14 mouse cellular contexts compared by ENCODE assay signal in the genomic region with DNA sequence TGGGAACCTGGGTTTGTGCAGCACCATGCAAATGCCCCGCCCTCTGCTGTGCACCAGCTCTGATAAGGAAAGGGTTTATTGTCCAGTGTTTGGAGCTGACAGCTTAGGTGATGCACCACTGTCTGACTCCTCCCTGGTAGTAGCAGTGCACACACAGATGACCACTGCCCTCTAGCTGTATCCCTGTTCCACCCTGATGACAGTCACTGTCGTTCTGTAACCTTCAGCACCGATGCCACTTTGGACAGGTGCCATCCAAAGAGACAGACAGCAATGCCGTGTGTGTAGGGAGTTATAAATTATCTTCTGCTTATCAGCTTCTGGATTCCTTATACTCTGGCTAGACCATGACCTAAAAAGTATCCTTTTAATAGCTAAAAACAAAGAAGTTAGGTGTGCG. TPM values are rescaled to one million over a fixed set of nuclear protein-coding genes. Genes with fewer than 3 reads are reported as not detected.
DNase-seq lines count a peak whose midpoint lies in the region; ATAC-seq and TF ChIP-seq lines count a peak whose summit lies in the region.
"Had no signal": no experiment of that assay in that cellular context is flagged by ENCODE, and none has a peak within 500 bp of the region (broad histone marks: within the 10 kb centered on the region; RNA-seq: fewer than 3 reads in every experiment).

No protein-coding gene starts in this region.

- no peaks in the 10 kb centered on the region for H3K27me3 ChIP-seq in heart, embryonic 10.5 days (ENCODE audit: insufficient read depth, poor library complexity, severe bottlenecking)
- H3K27me3 ChIP-seq in stomach, postnatal 0 days (ENCODE audit: control insufficient read depth, insufficient read depth, low read length) = no peaks in the 10 kb centered on the region
- no peaks in the 10 kb centered on the region for H3K27me3 ChIP-seq in midbrain, embryonic 13.5 days
- H3K27me3 ChIP-seq: Patski had no signal

- peak; percentile 47 for TF ChIP-seq CTCF in lung, adult 2 months (IDR thresholded peaks at IDR 0.05; ENCODE audit: insufficient read depth, low read length)
- TF ChIP-seq CTCF in stomach, postnatal 0 days (IDR thresholded peaks at IDR 0.05; ENCODE audit: low read depth) = peak; percentile 36; the same call in 1 of the 2 replicates

- peak; percentile 25 to 33 for DNase-seq in heart, adult 18-20 months
- no peak for DNase-seq in heart, embryonic 10.5 days (ENCODE audit: low spot score)
- no peak for DNase-seq in lung, adult 2 months
- no peak for DNase-seq in lung, postnatal 14 days
- peak; percentile 83 for DNase-seq in adrenal gland, postnatal 14 days
- DNase-seq in stomach, postnatal 0 days (ENCODE audit: low spot score) = no peak
- DNase-seq in right cerebral cortex, postnatal 4 days = no peak
- DNase-seq: B cell, adult 2 months; gastrocnemius, postnatal 10 days; right cerebral cortex, adult 18-20 months; thymus, postnatal 14 days had no signal

- 0 out of 2 replicates have a peak, but pooled peaks cover 3% of the 10 kb centered on the region for H3K9me3 ChIP-seq in heart, embryonic 10.5 days
- H3K9me3 ChIP-seq in stomach, postnatal 0 days (ENCODE audit: control insufficient read depth, low read length) = no peaks in the 10 kb centered on the region
- H3K9me3 ChIP-seq in midbrain, embryonic 13.5 days = no peaks in the 10 kb centered on the region

- H3K27ac ChIP-seq in heart, embryonic 10.5 days = no peak overlapping the region
- no peak overlapping the region for H3K27ac ChIP-seq in stomach, postnatal 0 days (replicated peaks)
- H3K27ac ChIP-seq in midbrain, embryonic 13.5 days = no peak overlapping the region
- H3K27ac ChIP-seq: macrophage had no signal

- ATAC-seq in stomach, postnatal 0 days (ENCODE audit: low FRiP score, low TSS enrichment) = no peak
- no peak for ATAC-seq in midbrain, embryonic 13.5 days
- ATAC-seq: Patski had no signal

- no peak overlapping the region for H3K4me2 ChIP-seq in stomach, postnatal 0 days (replicated peaks; ENCODE audit: low read depth)
- H3K4me2 ChIP-seq in midbrain, embryonic 13.5 days (replicated peaks) = no peak overlapping the region

- H3K36me3 ChIP-seq in heart, embryonic 10.5 days = peaks cover 36% of the 10 kb centered on the region
- H3K36me3 ChIP-seq in stomach, postnatal 0 days (ENCODE audit: control insufficient read depth, insufficient read depth, low read length) = no peaks in the 10 kb centered on the region
- peaks cover 30% of the 10 kb centered on the region for H3K36me3 ChIP-seq in midbrain, embryonic 13.5 days

- H3K4me3 ChIP-seq in heart, embryonic 10.5 days = no peak overlapping the region
- no peak overlapping the region for H3K4me3 ChIP-seq in lung, adult 2 months (replicated peaks; ENCODE audit: extremely low read depth, low read depth, low read length)
- no peak overlapping the region for H3K4me3 ChIP-seq in stomach, postnatal 0 days (ENCODE audit: low read depth, low read length)
- no peak overlapping the region for H3K4me3 ChIP-seq in midbrain, embryonic 13.5 days (replicated peaks)

- TF ChIP-seq EP300 in stomach, postnatal 0 days (optimal IDR thresholded peaks at IDR 0.05) = no peak

- TF ChIP-seq POLR2A in lung, adult 2 months (IDR thresholded peaks at IDR 0.05; ENCODE audit: borderline replicate concordance, extremely low read depth, low read depth, low read length) = no peak

- WGBS in heart, embryonic 10.5 days = 66% methylated on average over 5 of the region's 5 CpGs
- 64% methylated on average over 5 of the region's 5 CpGs for WGBS in lung, adult 2 months
- 72% methylated on average over 5 of the region's 5 CpGs for WGBS in stomach, postnatal 0 days
- WGBS in midbrain, embryonic 13.5 days = 87% methylated on average over 5 of the region's 5 CpGs

- H3K9ac ChIP-seq in stomach, postnatal 0 days (ENCODE audit: low read length) = no peak overlapping the region
- no peak overlapping the region for H3K9ac ChIP-seq in midbrain, embryonic 13.5 days (replicated peaks)

- peaks cover 52% of the 10 kb centered on the region for H3K4me1 ChIP-seq in heart, embryonic 10.5 days
- H3K4me1 ChIP-seq in lung, adult 2 months (ENCODE audit: control insufficient read depth, insufficient read depth, low read length) = no peaks in the 10 kb centered on the region
- no peaks in the 10 kb centered on the region for H3K4me1 ChIP-seq in stomach, postnatal 0 days (replicated peaks; ENCODE audit: control insufficient read depth, insufficient read depth)
- no peaks in the 10 kb centered on the region; the same call in 1 of the 2 replicates for H3K4me1 ChIP-seq in midbrain, embryonic 13.5 days (replicated peaks)

RNA-seq across cellular contexts. Expression of a gene that starts 16.6 kb away (rescaled TPM):
- total RNA-seq in heart, adult 18-20 months (2021) = 10 to 100 TPM; 29.8 to 31.8 TPM
- polyA plus RNA-seq in heart, embryonic 10.5 days (2016; fragmentation: Nextera tagmentation; extraction: Ambion mirVana) = 36.8 and 43.1 TPM in 2 replicates
- polyA plus RNA-seq in lung, adult 2 months (2012; rRNA removed) = 15.8 and 22.4 TPM in 2 replicates
- 40.2 and 40.6 TPM in 2 replicates for total RNA-seq in adrenal gland, postnatal 14 days (2021)
- 16.3 and 17.7 TPM in 2 replicates for polyA plus RNA-seq in stomach, postnatal 0 days (2015; fragmentation: Nextera tagmentation; extraction: Ambion mirVana)
- 20.6 and 22.9 TPM in 2 replicates for polyA plus RNA-seq in midbrain, embryonic 13.5 days (2015; fragmentation: Nextera tagmentation; extraction: Ambion mirVana)

RNA-seq across cellular contexts. Expression of a gene that starts 25.0 kb away (rescaled TPM):
- total RNA-seq in heart, adult 18-20 months (2021) = under 1 TPM; 0.20 to 0.31 TPM
- polyA plus RNA-seq in heart, embryonic 10.5 days (2016; fragmentation: Nextera tagmentation; extraction: Ambion mirVana) = 2.0 and 3.6 TPM in 2 replicates
- 0.49 and 0.62 TPM in 2 replicates for polyA plus RNA-seq in lung, adult 2 months (2012; rRNA removed)
- total RNA-seq in adrenal gland, postnatal 14 days (2021) = 1.4 and 1.6 TPM in 2 replicates
- 1.4 and 1.6 TPM in 2 replicates for polyA plus RNA-seq in stomach, postnatal 0 days (2015; fragmentation: Nextera tagmentation; extraction: Ambion mirVana)
- 5.2 and 7.9 TPM in 2 replicates for polyA plus RNA-seq in midbrain, embryonic 13.5 days (2015; fragmentation: Nextera tagmentation; extraction: Ambion mirVana)
- polyA plus RNA-seq: macrophage had no signal

Comparison
In these comparisons a context has a peak if more than half of its experiments do, and no peak if none do; other contexts are left out.
1. DNase-seq: peak in heart, adult 18-20 months (2 of 2) and adrenal gland, postnatal 14 days (single experiment); none in heart, embryonic 10.5 days (single experiment), lung, adult 2 months (single experiment), lung, postnatal 14 days (single experiment), stomach, postnatal 0 days (single experiment) and right cerebral cortex, postnatal 4 days (single experiment).